ENCODE assay signal across 31 mouse cellular contexts in genomic region chr2:25846516-25846915, GRCm38 (mm10). TPM values are rescaled to one million over a fixed set of nuclear protein-coding genes. Genes with fewer than 3 reads are reported as not detected.
A peak's percentile ranks its signal among the peaks of the same experiment; 100 is the strongest.
DNase-seq lines count a peak whose midpoint lies in the region; TF ChIP-seq lines count a peak whose summit lies in the region.
"Had no signal": no experiment of that assay in that cellular context is flagged by ENCODE, and none has a peak within 500 bp of the region (broad histone marks: within the 10 kb centered on the region; RNA-seq: fewer than 3 reads in every experiment).

No protein-coding gene starts in this region.

- no peak overlapping the region for H3K27ac ChIP-seq in cerebellum, adult 2 months (ENCODE audit: insufficient read depth, low read length)
- no peak overlapping the region for H3K27ac ChIP-seq in left cerebral cortex, adult 2 months
- H3K27ac ChIP-seq: embryonic facial prominence, embryonic 15.5 days; gastrocnemius, adult 2 months; hindbrain, embryonic 12.5 days; intestine, embryonic 15.5 days had no signal

- no peak overlapping the region for H3K4me3 ChIP-seq in cerebellum, adult 2 months (replicated peaks; ENCODE audit: insufficient read depth, low read depth, low read length)
- no peak overlapping the region for H3K4me3 ChIP-seq in left cerebral cortex, adult 2 months
- H3K4me3 ChIP-seq: embryonic facial prominence, embryonic 15.5 days; gastrocnemius, adult 2 months; hindbrain, embryonic 12.5 days; intestine, embryonic 15.5 days had no signal

- intact Hi-C loops in left cerebral cortex, postnatal 4 days (cut with DNase I): no loop called here
- intact Hi-C loops in left cerebral cortex, adult 2 months (cut with DNase I): no loop called here

- WGBS in cerebellum, adult 2 months: 35% methylated on average over 8 of the region's 8 CpGs

- no peak for TF ChIP-seq POLR2A in cerebellum, adult 2 months (IDR thresholded peaks at IDR 0.05; ENCODE audit: borderline replicate concordance, insufficient read depth, low read length)

- DNase-seq in cerebellum, postnatal 10 days: peak; percentile 55 to 64
- no peak for DNase-seq in cerebellum, adult 2 months
- DNase-seq in left cerebral cortex, postnatal 4 days: peak; percentile 41
- no peak for DNase-seq in left cerebral cortex, adult 2 months (ENCODE audit: extremely low spot score in 1 of 2, low spot score in 2 of 2)
- DNase-seq in testis, postnatal 14 days (ENCODE audit: low spot score): peak; percentile 73
- no peak for DNase-seq in kidney, postnatal 25 days
- DNase-seq: adrenal gland, postnatal 10 days; adrenal gland, postnatal 36 days; cerebellum, adult 18-20 months; forebrain, postnatal 0 days; gastrocnemius, adult 2 months; gastrocnemius, postnatal 14 days; heart, adult 11 months had no signal

- peaks cover 7% of the 10 kb centered on the region; the same call in 1 of the 2 replicates for H3K4me1 ChIP-seq in cerebellum, adult 2 months (ENCODE audit: control insufficient read depth, insufficient read depth, low read length)
- H3K4me1 ChIP-seq: hindbrain, embryonic 12.5 days; intestine, embryonic 15.5 days had no signal

- TF ChIP-seq CTCF in cerebellum, adult 2 months (IDR thresholded peaks at IDR 0.05; ENCODE audit: borderline replicate concordance, insufficient read depth, low read depth, low read length): no peak
- TF ChIP-seq CTCF in left cerebral cortex, adult 2 months (IDR thresholded peaks at IDR 0.05): no peak

- H3K27me3 ChIP-seq in cerebellum, adult 2 months (ENCODE audit: control insufficient read depth, insufficient read depth, low read length): no peaks in the 10 kb centered on the region
- H3K27me3 ChIP-seq: embryonic facial prominence, embryonic 15.5 days; hindbrain, embryonic 12.5 days; intestine, embryonic 15.5 days; Patski had no signal

RNA-seq across cellular contexts. Expression of gene Sohlh1, which starts 0.5 kb away (rescaled TPM):
- 0.08 TPM in 1 of 2 replicates, not detected in the other for polyA plus RNA-seq in cerebellum, adult 2 months (2012; rRNA removed)
- not detected for total RNA-seq in left cerebral cortex, postnatal 4 days (2021)
- total RNA-seq in left cerebral cortex, adult 2 months (2021): not detected
- total RNA-seq: adrenal gland, adult 18-20 months; adrenal gland, postnatal 10 days; adrenal gland, postnatal 36 days; common myeloid progenitor, adult 5-6 weeks; forebrain, postnatal 0 days; gastrocnemius, adult 2 months; gastrocnemius, postnatal 14 days; gastrocnemius, postnatal 4 days; heart, adult 8-10 months; heart, postnatal 25 days; hematopoietic stem cell, adult 5-6 weeks had no signal
- polyA plus RNA-seq: embryonic facial prominence, embryonic 15.5 days; forebrain, embryonic 11.5 days; forebrain, embryonic 14.5 days; forebrain, postnatal 0 days; frontal cortex, adult 2 months; heart, embryonic 11.5 days; heart, embryonic 14.5 days; heart, postnatal 0 days; hindbrain, embryonic 12.5 days; hindbrain, embryonic 16.5 days; intestine, embryonic 15.5 days; Patski had no signal

RNA-seq across cellular contexts. Expression of gene Kcnt1, which starts 17.0 kb away (rescaled TPM):
- 409 and 456 TPM in 2 replicates for polyA plus RNA-seq in cerebellum, adult 2 months (2012; rRNA removed)
- total RNA-seq in left cerebral cortex, postnatal 4 days (2021): 10 to 100 TPM; 62.7 to 81.2 TPM
- total RNA-seq in left cerebral cortex, adult 2 months (2021): 100 to 1,000 TPM; 127 to 142 TPM
- total RNA-seq: common myeloid progenitor, adult 5-6 weeks; hematopoietic stem cell, adult 5-6 weeks had no signal
- polyA plus RNA-seq: heart, embryonic 14.5 days had no signal

RNA-seq across cellular contexts. Expression of gene Lcn9, which starts 23.6 kb away (rescaled TPM):
- 0.13 TPM in 1 of 2 replicates, not detected in the other for polyA plus RNA-seq in cerebellum, adult 2 months (2012; rRNA removed)
- not detected for total RNA-seq in left cerebral cortex, postnatal 4 days (2021)
- not detected for total RNA-seq in left cerebral cortex, adult 2 months (2021)
- total RNA-seq: adrenal gland, adult 18-20 months; adrenal gland, postnatal 10 days; adrenal gland, postnatal 36 days; common myeloid progenitor, adult 5-6 weeks; ES-E14; forebrain, postnatal 0 days; gastrocnemius, adult 2 months; gastrocnemius, postnatal 14 days; gastrocnemius, postnatal 4 days; heart, adult 8-10 months; heart, postnatal 25 days; hematopoietic stem cell, adult 5-6 weeks had no signal
- polyA plus RNA-seq: embryonic facial prominence, embryonic 15.5 days; forebrain, embryonic 11.5 days; forebrain, embryonic 14.5 days; forebrain, postnatal 0 days; frontal cortex, adult 2 months; heart, embryonic 11.5 days; heart, embryonic 14.5 days; heart, postnatal 0 days; hindbrain, embryonic 12.5 days; hindbrain, embryonic 16.5 days; intestine, embryonic 15.5 days; Patski had no signal

RNA-seq across cellular contexts. Expression of gene Glt6d1, which starts 30.9 kb away (rescaled TPM):
- not detected in 2 replicates for polyA plus RNA-seq in cerebellum, adult 2 months (2012; rRNA removed)
- total RNA-seq in left cerebral cortex, postnatal 4 days (2021): not detected
- total RNA-seq in left cerebral cortex, adult 2 months (2021): not detected
- total RNA-seq: adrenal gland, adult 18-20 months; adrenal gland, postnatal 10 days; adrenal gland, postnatal 36 days; common myeloid progenitor, adult 5-6 weeks; ES-E14; forebrain, postnatal 0 days; gastrocnemius, adult 2 months; gastrocnemius, postnatal 14 days; gastrocnemius, postnatal 4 days; heart, adult 8-10 months; heart, postnatal 25 days; hematopoietic stem cell, adult 5-6 weeks had no signal
- polyA plus RNA-seq: embryonic facial prominence, embryonic 15.5 days; forebrain, embryonic 11.5 days; forebrain, embryonic 14.5 days; forebrain, postnatal 0 days; frontal cortex, adult 2 months; heart, embryonic 11.5 days; heart, embryonic 14.5 days; heart, postnatal 0 days; hindbrain, embryonic 12.5 days; hindbrain, embryonic 16.5 days; intestine, embryonic 15.5 days; Patski had no signal

Comparison
In these comparisons a context has a peak if more than half of its experiments do, and no peak if none do; other contexts are left out.
1. DNase-seq: peak in cerebellum, postnatal 10 days (2 of 2), left cerebral cortex, postnatal 4 days (single experiment) and testis, postnatal 14 days (single experiment); none in cerebellum, adult 2 months (0 of 2), left cerebral cortex, adult 2 months (0 of 2) and kidney, postnatal 25 days (0 of 2).